Mouse (Mus musculus): ENCODE results near the gene Cers1. TPM values are rescaled to one million over a fixed set of nuclear protein-coding genes. Genes with fewer than 3 reads are reported as not detected.
A peak's percentile ranks its signal among the peaks of the same experiment; 100 is the strongest.

Gene Cers1
- total and polyA plus RNA-seq, 3 experiments, result 5.0 to 7.7 TPM; not detected in 1

DNA sequence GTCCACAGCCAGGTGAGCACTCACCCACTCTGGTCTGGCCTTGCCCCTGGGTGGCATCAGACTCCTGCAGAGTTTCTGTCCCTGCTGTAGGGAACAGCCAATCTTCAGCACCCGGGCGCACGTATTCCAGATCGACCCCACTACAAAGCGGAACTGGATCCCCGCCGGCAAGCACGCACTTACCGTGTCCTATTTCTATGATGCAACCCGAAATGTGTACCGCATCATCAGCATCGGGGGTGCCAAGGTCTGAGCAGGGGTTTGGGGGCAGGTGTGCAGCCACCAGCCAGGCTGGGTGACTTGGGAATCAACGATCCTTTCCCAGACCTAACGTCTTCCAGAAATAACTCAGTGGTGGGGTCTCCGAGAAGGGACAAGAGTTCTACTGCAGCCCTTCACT is 30.3 kb upstream of the Cers1 start:
- Histone ChIP-seq H3K27me3 (ENCODE audit: control insufficient read depth in 1 of 2, insufficient read depth in 2 of 2, low read length in 2 of 2) (no peaks in the 10 kb centered on the region), H3K9ac (ENCODE audit: control insufficient read depth, low read depth, low read length, poor library complexity, severe bottlenecking) (no peak overlapping the region)
- no peak for DNase-seq (ENCODE audit: low read depth, low spot score)

DNA sequence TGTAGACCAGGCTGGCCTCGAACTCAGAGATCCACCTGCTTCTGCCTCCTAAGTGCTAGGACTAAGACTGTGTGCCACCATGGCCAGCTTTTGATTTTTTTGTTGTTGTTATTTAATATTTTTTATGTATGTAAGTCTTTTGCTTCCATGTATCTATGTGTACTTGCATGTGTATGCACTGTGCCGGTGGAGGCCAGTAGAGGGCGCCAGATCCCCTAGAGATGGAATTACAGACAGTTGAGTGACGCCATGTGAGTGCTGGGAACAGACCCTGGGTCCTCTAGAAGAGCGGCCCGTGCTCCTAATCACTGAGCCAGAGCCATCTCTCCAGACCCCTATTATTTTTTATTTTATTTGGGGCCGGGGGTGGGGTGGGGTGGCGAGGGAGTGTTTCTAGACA is 28.8 kb upstream of the Cers1 start:
- no peaks in the 10 kb centered on the region for H3K27me3 ChIP-seq (ENCODE audit: control insufficient read depth in 1 of 2, insufficient read depth in 2 of 2, low read length in 2 of 2)
- no peaks in the 10 kb centered on the region for H3K9me3 ChIP-seq (replicated peaks; ENCODE audit: insufficient read depth, low read length)
- H3K4me1 ChIP-seq (ENCODE audit: control insufficient read depth in 1 of 2, insufficient read depth in 2 of 2, low read length in 2 of 2), result peaks cover 0 to 7% of the 10 kb centered on the region in 2 experiments; a peak in 2 of 4 replicates
- no peak overlapping the region for H3K27ac ChIP-seq (ENCODE audit: control insufficient read depth, low read depth, low read length)
- peaks cover 5% of the 10 kb centered on the region; the same call in 1 of the 2 replicates for H3K79me2 ChIP-seq (ENCODE audit: control insufficient read depth, insufficient read depth, low read length, poor library complexity)
- peaks cover 0 to 2% of the 10 kb centered on the region in 2 experiments; a peak in 2 of 4 replicates for H3K36me3 ChIP-seq (ENCODE audit: control insufficient read depth in 1 of 2, insufficient read depth in 2 of 2, low read length in 2 of 2)
- TF ChIP-seq HCFC1 (IDR thresholded peaks at IDR 0.05; ENCODE audit: low read depth, low read length), result no peak
- TF ChIP-seq RCOR1 (IDR thresholded peaks at IDR 0.05; ENCODE audit: low read depth, low read length), result no peak
- TF ChIP-seq MAX (IDR thresholded peaks at IDR 0.05; ENCODE audit: low read length), result no peak
- no peak for TF ChIP-seq NELFE (IDR thresholded peaks at IDR 0.05; ENCODE audit: low read depth, low read length)
- no peak for TF ChIP-seq ETS1 (IDR thresholded peaks at IDR 0.05; ENCODE audit: low read depth, low read length)
- no peak for TF ChIP-seq ELF1 (IDR thresholded peaks at IDR 0.05; ENCODE audit: low read depth, low read length)
- no peak for TF ChIP-seq MYB (IDR thresholded peaks at IDR 0.05; ENCODE audit: low read depth, low read length)
- TF ChIP-seq USF2 (IDR thresholded peaks at IDR 0.05; ENCODE audit: borderline replicate concordance in 1 of 2, insufficient read depth in 1 of 2, low read depth in 1 of 2, low read length in 2 of 2), result no peak
- TF ChIP-seq RAD21 (IDR thresholded peaks at IDR 0.05; ENCODE audit: low read depth, low read length), result peak; percentile 31
- TF ChIP-seq CHD2 (IDR thresholded peaks at IDR 0.05; ENCODE audit: low read length), result no peak
- no peak for TF ChIP-seq ZNF384 (IDR thresholded peaks at IDR 0.05; ENCODE audit: low read depth, low read length)
- TF ChIP-seq SMC3 (IDR thresholded peaks at IDR 0.05; ENCODE audit: low read depth, low read length), result peak; percentile 24
- no peak for TF ChIP-seq JUND (IDR thresholded peaks at IDR 0.05; ENCODE audit: low read depth, low read length)
- peak; percentile 54 to 72 (median 58) for TF ChIP-seq CTCF (IDR thresholded peaks at IDR 0.05 in 2 of 3, conservative IDR thresholded peaks at IDR 0.05 in 1 of 3; ENCODE audit: control insufficient read depth in 1 of 3, insufficient read depth in 1 of 3, low read depth in 2 of 3, low read length in 3 of 3, poor library complexity in 1 of 3, severe bottlenecking in 1 of 3)
- no peak for TF ChIP-seq MAFK (IDR thresholded peaks at IDR 0.05; ENCODE audit: borderline replicate concordance, low read depth, low read length)
- H3K4me3 ChIP-seq (ENCODE audit: control insufficient read depth in 1 of 2, insufficient read depth in 1 of 2, low read depth in 2 of 2, low read length in 2 of 2), result no peak overlapping the region
- peak; percentile 66 for DNase-seq (ENCODE audit: low read depth, low spot score)
- H3K9ac ChIP-seq (ENCODE audit: control insufficient read depth, low read depth, low read length, poor library complexity, severe bottlenecking), result no peak overlapping the region

More for the DNA sequence above, 30.3 kb upstream of the Cers1 start:
- TF ChIP-seq GABPA (IDR thresholded peaks at IDR 0.05; ENCODE audit: low read depth, low read length) (no peak), E2F4 (IDR thresholded peaks at IDR 0.05; ENCODE audit: borderline replicate concordance, low read depth, low read length) (no peak), UBTF (IDR thresholded peaks at IDR 0.05; ENCODE audit: borderline replicate concordance, insufficient read depth, low read depth, low read length) (no peak), NELFE (IDR thresholded peaks at IDR 0.05; ENCODE audit: low read depth, low read length) (no peak), ZC3H11A (IDR thresholded peaks at IDR 0.05; ENCODE audit: low read depth, low read length) (no peak), TBP (IDR thresholded peaks at IDR 0.05; ENCODE audit: low read depth, low read length) (no peak), EP300 (IDR thresholded peaks at IDR 0.05; ENCODE audit: low read depth in 1 of 2, low read length in 2 of 2) (no peak)
- H3K4me3 ChIP-seq (ENCODE audit: control insufficient read depth in 1 of 2, insufficient read depth in 1 of 2, low read depth in 2 of 2, low read length in 2 of 2), result no peak overlapping the region
- H3K36me3 ChIP-seq (ENCODE audit: control insufficient read depth in 1 of 2, insufficient read depth in 2 of 2, low read length in 2 of 2), result peaks cover 0 to 2% of the 10 kb centered on the region in 2 experiments; a peak in 2 of 4 replicates
- no peak overlapping the region for H3K27ac ChIP-seq (ENCODE audit: control insufficient read depth, low read depth, low read length)
- H3K9me3 ChIP-seq (replicated peaks; ENCODE audit: insufficient read depth, low read length), result no peaks in the 10 kb centered on the region
- peaks cover 5% of the 10 kb centered on the region; the same call in 1 of the 2 replicates for H3K79me2 ChIP-seq (ENCODE audit: control insufficient read depth, insufficient read depth, low read length, poor library complexity)
- H3K4me1 ChIP-seq (ENCODE audit: control insufficient read depth in 1 of 2, insufficient read depth in 2 of 2, low read length in 2 of 2), result peaks cover 0 to 10% of the 10 kb centered on the region in 2 experiments; a peak in 3 of 4 replicates

All from MEL (cell line).